Mouse (Mus musculus): Measurements from ENCODE around the gene Omd. TPM values are rescaled to one million over a fixed set of nuclear protein-coding genes. Genes with fewer than 3 reads are reported as not detected.

Omd gene
- 0.23 and 0.73 TPM in 2 replicates for polyA plus RNA-seq (2012; rRNA removed)

- no peak for DNase-seq
- 44% methylated on average over 8 of the region's 8 CpGs for WGBS
- H3K4me1 ChIP-seq (ENCODE audit: control insufficient read depth, insufficient read depth, low read length): no peaks in the 10 kb centered on the region
- no peak within 1 kb of the TSS for H3K4me3 ChIP-seq (replicated peaks; ENCODE audit: extremely low read depth, low read depth, low read length)
- TF ChIP-seq POLR2A (IDR thresholded peaks at IDR 0.05; ENCODE audit: borderline replicate concordance, extremely low read depth, low read depth, low read length) (no peak), CTCF (IDR thresholded peaks at IDR 0.05; ENCODE audit: insufficient read depth, low read length) (no peak)
Observed at GRCm38 (mm10) chr13:49581541-49582530, at the start of gene Omd. Gene Omd (plus strand): TSS chr13:49582462.

- Histone ChIP-seq H3K4me3 (replicated peaks; ENCODE audit: extremely low read depth, low read depth, low read length) (no peak overlapping the region), H3K4me1 (ENCODE audit: control insufficient read depth, insufficient read depth, low read length) (no peaks in the 10 kb centered on the region)
- 98% methylated on average over 1 of the region's 1 CpGs for WGBS
- TF ChIP-seq POLR2A (IDR thresholded peaks at IDR 0.05; ENCODE audit: borderline replicate concordance, extremely low read depth, low read depth, low read length) (no peak), CTCF (IDR thresholded peaks at IDR 0.05; ENCODE audit: insufficient read depth, low read length) (no peak)
- DNase-seq: no peak
Observed at GRCm38 (mm10) chr13:49536946-49537345, 45.3 kb upstream of the Omd start.

GRCm38 (mm10) chr13:49538693-49539092 lies 43.6 kb upstream of the Omd start:
- TF ChIP-seq CTCF (IDR thresholded peaks at IDR 0.05; ENCODE audit: insufficient read depth, low read length) (no peak), POLR2A (IDR thresholded peaks at IDR 0.05; ENCODE audit: borderline replicate concordance, extremely low read depth, low read depth, low read length) (no peak)
- no peak for DNase-seq
- 63% methylated on average over 1 of the region's 1 CpGs for WGBS
- H3K4me3 ChIP-seq (replicated peaks; ENCODE audit: extremely low read depth, low read depth, low read length): no peak overlapping the region
- H3K4me1 ChIP-seq (ENCODE audit: control insufficient read depth, insufficient read depth, low read length): no peaks in the 10 kb centered on the region

- Histone ChIP-seq H3K4me1 (ENCODE audit: control insufficient read depth, insufficient read depth, low read length) (no peaks in the 10 kb centered on the region), H3K4me3 (replicated peaks; ENCODE audit: extremely low read depth, low read depth, low read length) (no peak within 1 kb of the TSS)
- DNase-seq: no peak
- 61% methylated on average over 3 of the region's 3 CpGs for WGBS
- TF ChIP-seq CTCF (IDR thresholded peaks at IDR 0.05; ENCODE audit: insufficient read depth, low read length) (no peak), POLR2A (IDR thresholded peaks at IDR 0.05; ENCODE audit: borderline replicate concordance, extremely low read depth, low read depth, low read length) (no peak)
Observed at GRCm38 (mm10) chr13:49544279-49544678, 38.0 kb upstream of the Omd start, which contains the start of gene Aspn. Gene Aspn (plus strand): TSS chr13:49544443.

- TF ChIP-seq CTCF (IDR thresholded peaks at IDR 0.05; ENCODE audit: insufficient read depth, low read length): no peak
- TF ChIP-seq POLR2A (IDR thresholded peaks at IDR 0.05; ENCODE audit: borderline replicate concordance, extremely low read depth, low read depth, low read length): no peak
- DNase-seq: no peak
- no peaks in the 10 kb centered on the region for H3K4me1 ChIP-seq (ENCODE audit: control insufficient read depth, insufficient read depth, low read length)
- no peak overlapping the region for H3K4me3 ChIP-seq (replicated peaks; ENCODE audit: extremely low read depth, low read depth, low read length)
- WGBS: 49% methylated on average over 3 of the region's 3 CpGs
Observed at GRCm38 (mm10) chr13:49545646-49546045, 36.6 kb upstream of the Omd start.

- H3K4me1 ChIP-seq (ENCODE audit: control insufficient read depth, insufficient read depth, low read length): no peaks in the 10 kb centered on the region
- TF ChIP-seq POLR2A (IDR thresholded peaks at IDR 0.05; ENCODE audit: borderline replicate concordance, extremely low read depth, low read depth, low read length) (no peak), CTCF (IDR thresholded peaks at IDR 0.05; ENCODE audit: insufficient read depth, low read length) (no peak)
- 64% methylated on average over 1 of the region's 1 CpGs for WGBS
- no peak for DNase-seq
- H3K4me3 ChIP-seq (replicated peaks; ENCODE audit: extremely low read depth, low read depth, low read length): no peak overlapping the region
Observed at GRCm38 (mm10) chr13:49546517-49546916, 35.7 kb upstream of the Omd start.

- DNase-seq: no peak
Observed at GRCm38 (mm10) chr13:49547563-49548150, 34.6 kb upstream of the Omd start.

GRCm38 (mm10) chr13:49549616-49550015 lies 32.6 kb upstream of the Omd start:
- TF ChIP-seq POLR2A (IDR thresholded peaks at IDR 0.05; ENCODE audit: borderline replicate concordance, extremely low read depth, low read depth, low read length) (no peak), CTCF (IDR thresholded peaks at IDR 0.05; ENCODE audit: insufficient read depth, low read length) (no peak)
- no peaks in the 10 kb centered on the region for H3K4me1 ChIP-seq (ENCODE audit: control insufficient read depth, insufficient read depth, low read length)
- 81% methylated on average over 3 of the region's 3 CpGs for WGBS

More at GRCm38 (mm10) chr13:49547563-49548150, 34.6 kb upstream of the Omd start:
- Histone ChIP-seq H3K4me1 (ENCODE audit: control insufficient read depth, insufficient read depth, low read length) (no peaks in the 10 kb centered on the region), H3K4me3 (replicated peaks; ENCODE audit: extremely low read depth, low read depth, low read length) (no peak overlapping the region)
- TF ChIP-seq POLR2A (IDR thresholded peaks at IDR 0.05; ENCODE audit: borderline replicate concordance, extremely low read depth, low read depth, low read length) (no peak), CTCF (IDR thresholded peaks at IDR 0.05; ENCODE audit: insufficient read depth, low read length) (no peak)
- 59% methylated on average over 1 of the region's 1 CpGs for WGBS

GRCm38 (mm10) chr13:49554519-49554918 lies 27.7 kb upstream of the Omd start:
- Histone ChIP-seq H3K4me1 (ENCODE audit: control insufficient read depth, insufficient read depth, low read length) (no peaks in the 10 kb centered on the region; the same call in 1 of the 2 replicates), H3K4me3 (replicated peaks; ENCODE audit: extremely low read depth, low read depth, low read length) (no peak overlapping the region)
- 80% methylated on average over 5 of the region's 5 CpGs for WGBS
- TF ChIP-seq POLR2A (IDR thresholded peaks at IDR 0.05; ENCODE audit: borderline replicate concordance, extremely low read depth, low read depth, low read length): no peak
- DNase-seq: no peak

More at GRCm38 (mm10) chr13:49549616-49550015, 32.6 kb upstream of the Omd start:
- no peak overlapping the region for H3K4me3 ChIP-seq (replicated peaks; ENCODE audit: extremely low read depth, low read depth, low read length)
- no peak for DNase-seq

Measured in lung, adult 2 months (tissue).